Mouse (Mus musculus) mouse trophoblast stem cell (cell line): ENCODE measurements around the gene Smarcc2.

Experiments
- in situ Hi-C, 2 experiments: fragments of 300-500 bp; cut with MseI, MboI; formaldehyde crosslinking; loops; 2 replicates in 1 of 2; 3 replicates in 1 of 2; pipeline ENCODE4 v1.15.1; 2025

The Smarcc2 gene

GRCm38 (mm10) chr10:128511761-128512160 lies 52.7 kb downstream of the Smarcc2 start:
- in situ Hi-C loops, result no loop called here

- in situ Hi-C loops, result no loop called here
Observed at GRCm38 (mm10) chr10:128515044-128515443, 56.0 kb downstream of the Smarcc2 start.

- in situ Hi-C loops, result no loop called here
Observed at GRCm38 (mm10) chr10:128516029-128516428, 57.0 kb downstream of the Smarcc2 start.

- in situ Hi-C loops, result no loop called here
Observed at GRCm38 (mm10) chr10:128516677-128517076, 57.6 kb downstream of the Smarcc2 start.

GRCm38 (mm10) chr10:128518833-128519232 lies 59.8 kb downstream of the Smarcc2 start:
- in situ Hi-C loops, result no loop called here

GRCm38 (mm10) chr10:128520591-128520990 lies 61.5 kb downstream of the Smarcc2 start:
- in situ Hi-C loops, result no loop called here

GRCm38 (mm10) chr10:128522351-128522750 lies 63.3 kb downstream of the Smarcc2 start:
- in situ Hi-C loops, result no loop called here

GRCm38 (mm10) chr10:128524111-128524731 lies 65.2 kb downstream of the Smarcc2 start:
- in situ Hi-C loops, result no loop called here

- in situ Hi-C loops, result no loop called here
Observed at GRCm38 (mm10) chr10:128524732-128525662, 65.9 kb downstream of the Smarcc2 start.

GRCm38 (mm10) chr10:128525671-128526308 lies 66.7 kb downstream of the Smarcc2 start, which contains the start of gene Esyt1:
Gene Esyt1 (minus strand): TSS chr10:128525871.
- in situ Hi-C loops, result no loop called here

- in situ Hi-C loops, result no loop called here
Observed at GRCm38 (mm10) chr10:128526366-128527356, 67.6 kb downstream of the Smarcc2 start.

GRCm38 (mm10) chr10:128535206-128535605 lies 76.2 kb downstream of the Smarcc2 start:
- in situ Hi-C loops, result no loop called here

- in situ Hi-C loops, result no loop called here
Observed at GRCm38 (mm10) chr10:128535624-128536265, 76.7 kb downstream of the Smarcc2 start.

- in situ Hi-C loops, result no loop called here
Observed at GRCm38 (mm10) chr10:128536266-128536940, 77.4 kb downstream of the Smarcc2 start.

- in situ Hi-C loops, result no loop called here
Observed at GRCm38 (mm10) chr10:128538340-128538870, 79.4 kb downstream of the Smarcc2 start.
